Mouse (Mus musculus) left cerebral cortex, postnatal 14 days (tissue): ENCODE results near the gene Ankib1. TPM values are rescaled to one million over a fixed set of nuclear protein-coding genes. Genes with fewer than 3 reads are reported as not detected.

Experiments used
- DNase-seq, 2 experiments: peaks; one replicate each; pipeline ENCODE4 v3.0.0; 2021 to 2022; ENCODE audit warnings: low spot score in 2 of 2, mixed read lengths in 1 of 2
- intact Hi-C: fragments of 180-260 bp; cut with DNase I; formaldehyde crosslinking; loops from one replicate; pipeline ENCODE4 v1.15.1; 2025
- microRNA-seq, 2 experiments: library from miRNA; unstranded; fragments of <30 nt; microRNA quantifications; one replicate each; pipeline ENCODE4 v1.2.0; 2022
- total RNA-seq, 2 experiments: library from RNA; stranded (reverse); gene quantifications; 2 replicates each; pipeline ENCODE4 v1.2.3; 2021

The Ankib1 gene
- total RNA-seq, 2 experiments from 2014 or later, result 67.2 to 68.3 TPM

DNA sequence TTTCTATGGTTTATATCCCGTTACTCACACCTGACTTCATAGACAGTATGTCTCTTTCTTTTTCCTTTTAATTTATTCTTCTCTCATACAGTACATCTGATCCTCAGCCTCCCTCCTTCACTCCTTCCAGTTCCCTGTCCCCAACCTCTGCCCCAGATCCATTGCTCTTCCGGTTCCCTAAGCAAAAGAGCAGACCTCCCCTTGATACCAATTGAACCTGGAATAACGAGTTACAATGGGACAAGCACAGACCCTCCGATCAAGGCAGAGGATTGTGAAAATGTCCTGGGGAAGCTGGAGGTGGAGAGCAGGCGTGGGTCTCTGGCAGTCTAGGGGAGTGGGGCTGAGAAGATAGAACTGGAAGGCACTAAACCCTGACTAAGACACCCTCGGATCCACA, 151.8 kb downstream of the Ankib1 start, which contains the start of gene Tmbim7:
TSS of gene Tmbim7 (plus strand) at position 301 of the 400 bp plus-strand sequence.
- intact Hi-C loops, result no loop called here
- DNase-seq, result no peak

DNA sequence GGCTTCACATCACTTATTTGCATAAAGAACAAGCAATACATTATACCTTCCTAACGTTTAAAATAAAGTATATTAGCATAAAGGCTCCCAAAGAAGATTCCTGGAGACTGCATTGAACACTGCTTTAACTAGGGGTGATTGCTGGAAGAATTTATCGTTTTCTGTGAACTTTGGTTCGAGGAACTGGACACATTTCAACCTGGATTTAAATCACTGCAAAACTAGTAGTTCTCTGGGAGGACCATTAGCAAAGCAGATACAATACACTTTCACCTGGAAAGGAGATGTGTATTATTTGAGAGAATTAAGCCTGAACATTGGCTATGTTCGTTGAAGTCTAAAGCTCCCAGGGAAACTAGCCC, 153.9 kb downstream of the Ankib1 start:
- no peak for DNase-seq
- intact Hi-C loops, result loop anchor here (5.0 kb wide), 1 partner anchor 153 kb away; the partner anchor contains the start of genes Ankib1 and Krit1

DNA sequence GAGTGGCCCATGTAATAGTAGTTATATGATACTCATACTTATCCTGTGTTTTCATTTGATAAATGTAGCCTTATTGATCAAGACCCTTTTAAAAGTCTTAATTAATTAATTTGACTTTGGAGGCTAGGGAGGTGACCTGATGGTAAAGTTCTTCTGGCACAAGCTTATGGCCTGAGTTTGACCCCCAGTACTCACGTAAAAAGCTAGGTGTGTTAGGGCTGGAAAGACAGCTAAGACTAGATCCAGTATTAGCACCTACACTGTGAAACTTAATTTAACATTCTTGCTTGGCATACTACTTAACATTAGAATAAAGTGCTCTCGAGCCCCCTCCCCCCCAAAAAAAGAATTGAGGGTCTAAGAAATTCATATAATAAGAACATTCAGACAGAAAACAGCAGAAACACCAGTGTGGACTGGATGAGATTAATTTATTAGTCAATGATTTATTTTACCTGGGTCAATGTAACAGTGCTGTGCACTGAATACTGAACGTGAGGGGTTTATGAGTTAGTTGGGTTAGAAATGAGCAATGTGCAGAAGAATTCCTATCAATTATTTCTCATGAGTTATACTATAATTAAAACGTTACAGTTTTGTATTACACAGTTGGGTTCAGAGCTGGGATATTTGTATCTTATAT, 154.4 kb downstream of the Ankib1 start:
- intact Hi-C loops, result loop anchor here (5.0 kb wide), 1 partner anchor 154 kb away; the partner anchor contains the start of genes Ankib1 and Krit1
- no peak for DNase-seq

DNA sequence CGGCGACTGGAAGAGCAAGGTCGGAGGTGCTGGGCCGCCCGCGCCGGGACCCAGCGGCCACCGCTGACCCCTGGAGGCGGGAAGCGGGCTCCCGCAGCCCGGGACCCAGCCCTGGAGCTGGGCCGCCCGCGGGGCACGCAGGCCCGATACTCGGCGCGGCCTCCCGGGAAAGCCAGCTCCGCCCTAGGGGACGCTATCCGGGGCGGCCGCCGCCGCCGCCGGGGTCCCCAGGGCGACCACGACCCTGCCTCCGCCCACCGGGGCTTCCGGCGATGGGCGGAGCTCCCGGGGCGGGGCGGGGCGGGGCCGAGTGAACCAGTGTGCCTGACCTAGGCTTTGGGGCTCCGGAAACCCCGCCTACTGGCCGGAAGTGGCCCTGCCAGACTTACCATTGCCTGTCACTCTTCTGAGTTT, 155.0 kb downstream of the Ankib1 start:
- DNase-seq, result peak; percentile 79 to 86
- intact Hi-C loops, result loop anchor here (5.0 kb wide), 1 partner anchor 155 kb away; the partner anchor contains the start of genes Ankib1 and Krit1

DNA sequence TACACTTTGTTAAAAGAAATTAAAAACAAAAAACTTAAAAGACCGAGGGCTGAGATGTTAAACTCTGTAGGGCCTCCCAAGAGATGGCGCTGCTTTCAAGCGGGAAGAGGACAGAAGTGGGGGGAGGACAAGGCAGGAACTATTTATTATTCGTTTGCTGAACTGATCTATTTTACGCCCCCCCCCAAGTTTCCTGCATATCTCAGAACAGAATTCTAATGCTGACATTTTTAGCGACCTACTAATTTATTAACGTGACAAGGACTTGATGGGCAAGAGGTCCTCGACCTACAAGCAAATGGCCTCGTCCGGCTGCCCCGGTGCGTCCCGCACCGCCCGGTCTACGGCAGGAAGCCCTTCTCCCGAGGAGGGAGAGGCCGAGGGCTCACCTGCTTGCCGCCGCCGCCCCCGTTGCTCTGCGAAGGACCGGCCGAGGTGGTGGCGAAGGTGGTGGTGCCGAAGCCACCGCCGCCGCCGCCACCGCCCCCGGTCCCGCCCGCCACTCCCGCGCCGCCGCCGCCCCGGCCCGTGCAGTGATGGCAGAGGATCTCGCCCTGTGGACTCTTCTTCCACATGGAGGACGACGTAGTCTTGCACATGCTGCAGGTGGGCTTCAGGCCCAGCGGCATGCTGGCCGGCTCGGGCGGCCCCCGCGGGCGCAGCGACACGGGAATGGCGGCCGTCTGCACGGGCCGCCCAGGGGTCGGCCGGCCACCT, 155.6 kb downstream of the Ankib1 start:
- intact Hi-C loops, result loop anchor here (5.0 kb wide), 1 partner anchor 155 kb away; the partner anchor contains the start of genes Ankib1 and Krit1
- peak; percentile 37 to 61 for DNase-seq

DNA sequence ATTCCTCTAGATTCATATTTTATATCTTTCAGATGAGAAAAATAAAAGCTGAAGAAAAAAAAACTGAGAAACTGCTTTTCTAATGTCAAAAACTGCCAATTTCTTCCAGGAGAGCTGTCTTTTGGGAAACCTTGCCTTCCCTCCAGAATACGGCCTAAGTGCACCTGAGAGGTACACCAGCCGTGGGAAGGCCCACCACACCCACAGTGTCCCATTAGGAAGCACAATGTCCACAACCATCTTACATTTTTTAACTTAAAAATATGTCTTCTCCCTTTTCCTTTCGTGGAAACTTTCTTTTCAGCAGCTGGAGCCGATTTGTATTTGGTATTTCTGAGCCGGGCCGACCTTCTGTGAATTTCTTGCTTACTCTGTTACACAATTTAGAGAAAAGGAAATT, 156.2 kb downstream of the Ankib1 start:
- intact Hi-C loops, result loop anchor here (5.0 kb wide), 1 partner anchor 156 kb away; the partner anchor contains the start of genes Ankib1 and Krit1
- DNase-seq, result no peak

DNA sequence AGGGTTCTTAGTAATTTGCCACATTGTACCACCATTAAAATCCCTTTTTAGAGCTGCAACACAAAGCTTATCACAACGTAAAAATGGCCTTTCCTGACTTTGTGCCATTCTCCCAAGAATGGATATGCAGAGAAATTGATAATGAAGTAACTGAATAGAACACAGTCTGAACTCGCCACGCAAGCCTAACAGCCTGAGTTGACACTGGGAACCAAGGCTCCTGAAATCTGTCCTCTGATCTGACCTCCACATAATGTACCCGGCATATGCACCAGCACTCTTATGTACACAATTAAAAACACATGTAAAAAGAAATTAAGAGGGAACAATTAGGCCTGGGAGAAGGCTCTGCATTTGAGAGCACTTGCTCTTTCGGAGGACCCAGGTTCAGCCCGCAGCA, 157.4 kb downstream of the Ankib1 start:
- intact Hi-C loops, result loop anchor here (5.0 kb wide), 1 partner anchor 157 kb away; the partner anchor contains the start of genes Ankib1 and Krit1
- DNase-seq, result no peak

DNA sequence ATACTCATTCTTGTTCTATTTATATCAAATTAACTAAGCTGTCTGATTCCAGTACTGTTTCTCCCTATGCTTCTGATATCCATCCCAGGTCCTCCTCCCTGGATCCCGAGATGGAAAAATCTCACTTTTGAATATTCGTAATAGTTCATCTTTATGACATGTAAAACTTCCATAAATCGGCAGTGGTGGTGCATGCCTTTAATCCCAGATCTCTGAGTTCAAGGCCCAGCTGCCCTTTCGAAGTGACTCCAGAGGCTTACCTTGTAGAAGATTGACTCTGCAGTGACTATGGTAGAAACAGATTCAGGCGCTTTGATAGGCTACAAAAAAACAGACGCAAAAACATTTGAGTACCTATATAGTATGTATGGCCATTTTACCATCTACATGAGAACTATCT, 158.1 kb downstream of the Ankib1 start:
- DNase-seq, result no peak
- intact Hi-C loops, result loop anchor here (5.0 kb wide), 1 partner anchor 158 kb away; the partner anchor contains the start of genes Ankib1 and Krit1

Small RNAs within 50 kb of the gene (microRNA-seq; reads per million reads assigned to microRNA genes)
- gene Gm22926 (0 reads per million in 2 experiments), gene Gm26238 (0 reads per million in 2 experiments)

Other genes with a start within 250 kb of the Ankib1 start
- gene 1700109H08Rik, start 231.4 kb downstream of the Ankib1 start, total RNA-seq, result 1 to 10 TPM; 2.7 to 3.5 TPM
- gene Pex1, start 206.9 kb downstream of the Ankib1 start, total RNA-seq, result 10 to 100 TPM; 23.5 to 28.3 TPM
- 10 to 100 TPM; 12.1 to 12.8 TPM for gene Rbm48, start 206.3 kb downstream of the Ankib1 start, total RNA-seq
- gene Tmbim7, start 151.7 kb downstream of the Ankib1 start, total RNA-seq, result not detected
- gene Gatad1, start 145.7 kb downstream of the Ankib1 start, total RNA-seq, result 100 to 1,000 TPM; 117 to 118 TPM
- 10 to 100 TPM; 41.3 to 43.3 TPM for gene Krit1, start 259 bp upstream of the Ankib1 start, total RNA-seq
- not detected for gene Lrrd1, start 42.2 kb upstream of the Ankib1 start, total RNA-seq
- gene Mterf1a, start 91.0 kb upstream of the Ankib1 start, total RNA-seq, result 1 to 10 TPM; 6.5 to 7.2 TPM
- 10 to 100 TPM; 71.0 to 84.4 TPM for gene Akap9, start 125.1 kb upstream of the Ankib1 start, total RNA-seq